Mouse (Mus musculus): Measurements from ENCODE around the gene 4833439L19Rik.
"Not testable (repeated sequence)": the region's sequence is repeated elsewhere in the genome, so short reads cannot be mapped to it uniquely, and the experiment has no call there.

The 4833439L19Rik gene

GRCm38 (mm10) chr13:54565201-54565581, at the start of gene 4833439L19Rik:
Gene 4833439L19Rik, minus strand, starts transcription at chr13:54565435.
- DNase-seq (ENCODE audit: low spot score in 2 of 2), result peak; percentile 85 to 93

GRCm38 (mm10) chr13:54613141-54613540, 47.9 kb upstream of the 4833439L19Rik start:
- DNase-seq (ENCODE audit: low spot score in 2 of 2), result not testable (repeated sequence)

DNA sequence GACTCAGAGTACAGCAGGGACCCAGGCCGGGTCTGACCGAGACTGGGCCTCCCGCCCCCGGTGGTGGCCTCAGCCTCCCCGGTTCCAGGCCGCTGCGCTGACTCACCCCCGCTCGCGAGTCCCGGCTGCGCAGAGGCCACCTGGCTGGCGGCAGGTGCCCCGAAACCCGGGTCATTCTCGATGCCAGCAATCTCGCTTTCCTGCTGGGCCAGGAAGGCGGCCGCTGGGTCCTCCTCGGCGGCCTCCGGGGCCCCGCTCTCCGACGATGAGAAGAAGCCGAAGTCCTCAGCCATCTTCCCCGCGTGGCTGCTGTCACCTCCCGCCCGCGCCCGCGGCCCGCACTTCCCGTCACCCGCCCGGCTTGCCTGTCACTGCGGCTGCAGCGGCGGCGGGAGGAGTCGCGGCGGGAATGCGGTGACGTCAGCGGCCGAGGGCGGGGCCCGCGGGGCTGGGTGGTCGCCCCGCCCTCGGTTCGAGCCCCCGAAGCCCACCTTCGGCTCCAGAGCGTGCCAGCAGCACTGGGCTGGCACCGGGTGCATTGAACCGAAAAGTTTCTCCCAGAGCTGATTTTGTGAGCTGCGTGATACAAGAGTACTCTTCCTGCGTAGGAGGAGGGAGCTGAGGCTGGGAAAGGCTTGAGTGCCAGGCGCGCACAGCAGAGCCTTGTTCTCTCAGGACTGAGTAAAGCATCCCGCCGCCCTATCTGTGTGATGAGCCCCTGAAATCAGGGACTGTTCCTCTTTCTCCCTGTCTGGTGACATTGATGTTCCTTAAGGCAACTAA, 45.9 kb upstream of the 4833439L19Rik start, which contains the start of gene Cltb:
Gene Cltb, minus strand, starts transcription at position 373 of the 783 bp plus-strand sequence.
- DNase-seq (ENCODE audit: low spot score in 2 of 2), result peak; percentile 79 to 89

DNA sequence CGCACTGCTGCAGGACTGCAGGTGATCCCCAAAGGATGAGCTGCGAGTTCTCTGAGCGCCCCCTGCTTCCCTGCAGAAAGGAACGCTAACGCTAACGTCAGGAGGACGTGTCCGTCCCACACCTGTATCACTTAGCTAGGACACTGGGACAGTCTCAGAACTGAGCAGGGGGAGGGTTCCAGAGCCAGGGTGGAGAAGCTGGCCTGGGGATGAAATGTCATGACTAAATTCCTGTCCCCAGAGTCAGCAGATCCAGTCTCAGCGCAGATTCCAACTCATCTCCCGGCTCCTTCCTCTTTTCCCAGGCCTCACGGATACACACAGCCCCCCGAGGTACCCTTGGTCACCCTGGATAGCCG, 45.4 kb upstream of the 4833439L19Rik start:
- DNase-seq (ENCODE audit: low spot score in 2 of 2), result no peak

- DNase-seq (ENCODE audit: low spot score in 2 of 2), result no peak
Observed at GRCm38 (mm10) chr13:54609301-54609700, 44.1 kb upstream of the 4833439L19Rik start.

DNA sequence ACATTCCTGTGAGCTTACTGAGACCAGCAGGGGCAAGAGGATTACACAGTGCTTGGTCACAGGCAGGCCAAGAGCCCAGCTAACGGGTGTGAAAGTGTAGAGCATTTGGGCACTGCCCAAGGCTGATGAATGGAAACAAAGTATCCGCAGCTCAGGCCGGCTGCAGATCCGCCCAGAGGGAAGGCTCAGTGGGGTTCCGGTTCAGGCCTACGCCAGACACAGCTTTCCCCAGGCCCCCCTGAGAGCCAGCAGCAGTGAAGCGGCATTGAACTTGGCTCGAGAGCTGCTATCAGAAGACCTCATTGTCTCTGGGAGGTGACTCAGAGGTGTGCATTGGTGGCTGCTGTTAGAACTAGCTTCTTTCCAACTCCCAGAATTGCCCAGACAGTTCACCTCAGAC, 43.4 kb upstream of the 4833439L19Rik start:
- peak in 1 of 2 experiments; percentile 39 for DNase-seq (ENCODE audit: low spot score in 2 of 2)

DNA sequence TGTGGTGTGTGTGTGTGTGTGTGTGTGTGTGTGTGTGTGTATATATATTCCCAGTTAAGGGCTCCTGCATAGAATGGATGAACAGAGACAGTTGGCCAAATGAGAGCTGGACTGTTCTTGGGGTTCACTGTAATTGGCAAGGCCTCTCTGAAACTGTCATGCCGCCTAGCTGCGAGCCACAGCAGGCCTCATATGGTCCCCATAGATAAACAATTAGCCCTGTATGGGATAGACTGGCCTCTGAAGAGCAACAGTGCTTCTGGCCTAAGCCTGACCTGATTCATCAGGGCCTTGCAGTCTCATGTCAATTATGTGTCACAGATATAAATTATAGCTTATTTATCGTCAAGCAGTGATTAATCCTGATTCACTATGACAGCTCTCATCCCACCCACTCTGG, 42.8 kb upstream of the 4833439L19Rik start:
- DNase-seq (ENCODE audit: low spot score in 2 of 2), result no peak

DNA sequence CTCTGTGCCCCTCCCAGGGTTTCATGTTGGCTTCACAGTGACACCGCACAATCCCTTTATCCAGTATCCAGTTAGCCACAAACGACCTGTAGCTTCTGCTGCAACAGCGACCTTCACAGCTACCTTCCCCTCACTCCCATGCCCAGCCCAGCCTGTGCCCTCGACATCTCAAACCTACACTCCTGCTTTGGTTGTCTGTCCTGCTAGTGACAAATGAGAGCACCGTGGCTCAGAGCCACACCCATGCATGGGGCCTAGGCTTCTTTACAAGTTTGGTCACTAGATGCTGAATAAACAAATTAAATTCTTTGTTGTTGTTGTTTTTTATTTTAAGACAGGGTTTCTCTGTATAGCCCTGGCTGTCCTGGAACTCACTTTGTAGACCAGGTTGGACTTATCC, 42.0 kb upstream of the 4833439L19Rik start:
- DNase-seq (ENCODE audit: low spot score in 2 of 2), result no peak

DNA sequence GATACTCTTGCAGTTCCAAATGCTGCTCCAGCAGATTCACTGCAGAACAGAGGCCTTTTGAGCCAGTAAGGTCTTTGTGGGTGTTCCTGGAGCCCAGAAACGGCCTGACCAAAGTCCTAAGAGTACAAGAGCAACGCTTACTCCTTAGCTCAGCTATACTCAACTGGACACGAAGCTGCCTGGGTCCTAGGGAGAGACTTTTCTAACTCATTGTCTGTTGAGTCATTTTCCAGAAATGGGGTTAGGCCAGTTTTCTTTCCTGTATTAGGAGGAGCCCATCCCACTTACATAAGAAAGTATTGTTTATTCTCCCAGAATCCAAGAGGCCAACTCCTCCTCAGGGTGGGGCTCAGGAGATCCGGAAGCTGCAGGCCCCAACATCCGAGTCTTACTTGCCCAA, 40.2 kb upstream of the 4833439L19Rik start:
- no peak for DNase-seq (ENCODE audit: low spot score in 2 of 2)

GRCm38 (mm10) chr13:54604221-54604620, 39.0 kb upstream of the 4833439L19Rik start:
- DNase-seq (ENCODE audit: low spot score in 2 of 2), result no peak

GRCm38 (mm10) chr13:54603501-54603900, 38.3 kb upstream of the 4833439L19Rik start:
- DNase-seq (ENCODE audit: low spot score in 2 of 2), result no peak

DNA sequence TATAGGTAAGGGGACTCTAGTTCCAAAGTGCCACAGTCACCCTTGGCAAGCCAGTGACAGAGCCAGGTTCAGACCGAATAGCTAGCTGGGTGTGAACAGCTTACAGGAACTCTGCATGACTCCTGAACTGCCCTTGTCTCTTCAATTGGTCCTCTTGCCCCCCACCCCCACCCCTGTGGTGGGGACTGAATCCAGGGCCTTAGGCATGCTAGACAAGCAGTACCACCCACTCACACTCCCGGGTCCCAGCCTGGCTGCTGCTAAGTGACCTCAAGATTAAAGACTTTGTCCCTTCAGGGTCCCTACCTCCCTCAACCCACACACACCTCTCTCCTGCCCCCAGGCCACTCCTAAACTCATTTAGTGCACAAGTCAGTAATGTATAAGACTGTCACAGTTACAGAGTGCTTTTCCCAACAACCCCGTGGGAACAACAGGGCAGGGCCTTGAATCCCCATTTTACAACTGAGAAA, 37.4 kb upstream of the 4833439L19Rik start:
- DNase-seq (ENCODE audit: low spot score in 2 of 2), result no peak

- DNase-seq (ENCODE audit: low spot score in 2 of 2), result no peak
Observed at GRCm38 (mm10) chr13:54598622-54599143, 33.4 kb upstream of the 4833439L19Rik start.

DNA sequence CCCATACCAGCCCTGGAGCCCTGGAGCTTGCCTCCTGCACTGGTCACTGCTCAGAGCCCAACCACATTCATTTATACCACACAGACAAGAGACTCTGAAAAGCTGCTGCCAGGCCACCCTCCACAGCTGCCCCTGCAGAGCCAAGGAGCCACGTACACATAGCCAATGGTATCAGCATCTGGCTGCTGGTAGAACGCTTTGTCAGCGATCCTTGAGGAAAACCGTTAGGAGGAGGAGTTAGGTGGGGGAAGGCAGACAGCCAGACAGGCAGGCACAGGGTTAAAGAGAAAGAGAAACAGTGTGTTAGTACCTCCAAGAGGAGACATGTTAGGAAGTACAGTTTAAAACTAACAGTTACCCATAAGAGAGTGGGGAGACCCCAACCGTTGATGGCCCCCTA, 31.6 kb upstream of the 4833439L19Rik start:
- DNase-seq (ENCODE audit: low spot score in 2 of 2), result no peak

DNA sequence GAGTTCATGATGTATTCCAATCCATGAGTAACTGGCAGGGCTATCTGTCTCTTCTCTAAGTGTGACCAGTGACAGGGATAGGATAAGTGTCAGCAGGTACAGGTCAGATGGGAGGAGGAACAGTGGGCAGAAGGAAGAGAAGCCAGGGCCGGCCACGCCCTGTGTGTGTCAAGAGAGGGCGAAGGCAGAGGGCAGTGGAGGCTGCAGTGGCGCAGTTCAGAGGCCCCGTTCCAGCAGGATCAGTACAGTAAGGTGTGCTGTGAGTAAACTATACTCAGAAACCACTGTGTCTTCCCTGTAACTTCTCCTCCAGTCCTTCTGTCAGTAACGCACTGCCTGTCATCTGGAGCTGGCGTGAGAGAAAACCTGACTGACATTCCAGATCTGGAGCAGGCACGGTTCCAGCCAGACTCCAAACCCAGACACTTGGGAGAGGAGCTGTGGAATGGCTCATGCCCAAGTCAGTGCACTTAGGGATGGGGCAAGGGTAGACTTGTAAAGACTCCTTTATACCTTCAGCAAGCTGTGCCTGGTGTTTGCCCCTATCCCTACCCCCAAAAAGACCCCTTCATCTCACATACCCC, 31.0 kb upstream of the 4833439L19Rik start:
- DNase-seq (ENCODE audit: low spot score in 2 of 2), result no peak

DNA sequence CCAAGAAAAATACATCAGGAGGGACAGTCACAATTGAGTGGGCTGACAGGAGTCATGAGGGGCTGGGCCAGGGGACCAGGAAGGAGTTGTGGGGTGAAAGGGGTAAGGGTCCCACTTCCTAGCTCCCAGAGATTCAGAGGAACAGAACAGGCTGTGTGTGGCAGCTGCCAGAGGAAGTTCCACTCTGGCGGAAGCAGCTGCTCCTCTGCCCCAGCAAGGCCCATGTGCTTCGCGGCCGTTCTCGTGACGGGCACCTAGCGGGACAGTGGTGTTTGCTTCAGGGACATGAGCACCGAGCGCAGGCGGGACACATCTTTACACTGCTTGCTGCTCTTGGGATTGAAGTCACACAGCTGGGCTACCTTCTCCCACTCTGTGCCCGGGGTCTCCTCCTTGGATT, 28.4 kb upstream of the 4833439L19Rik start:
- no peak for DNase-seq (ENCODE audit: low spot score in 2 of 2)

- no peak for DNase-seq (ENCODE audit: low spot score in 2 of 2)
Observed at GRCm38 (mm10) chr13:54591776-54592356, 26.6 kb upstream of the 4833439L19Rik start.

DNA sequence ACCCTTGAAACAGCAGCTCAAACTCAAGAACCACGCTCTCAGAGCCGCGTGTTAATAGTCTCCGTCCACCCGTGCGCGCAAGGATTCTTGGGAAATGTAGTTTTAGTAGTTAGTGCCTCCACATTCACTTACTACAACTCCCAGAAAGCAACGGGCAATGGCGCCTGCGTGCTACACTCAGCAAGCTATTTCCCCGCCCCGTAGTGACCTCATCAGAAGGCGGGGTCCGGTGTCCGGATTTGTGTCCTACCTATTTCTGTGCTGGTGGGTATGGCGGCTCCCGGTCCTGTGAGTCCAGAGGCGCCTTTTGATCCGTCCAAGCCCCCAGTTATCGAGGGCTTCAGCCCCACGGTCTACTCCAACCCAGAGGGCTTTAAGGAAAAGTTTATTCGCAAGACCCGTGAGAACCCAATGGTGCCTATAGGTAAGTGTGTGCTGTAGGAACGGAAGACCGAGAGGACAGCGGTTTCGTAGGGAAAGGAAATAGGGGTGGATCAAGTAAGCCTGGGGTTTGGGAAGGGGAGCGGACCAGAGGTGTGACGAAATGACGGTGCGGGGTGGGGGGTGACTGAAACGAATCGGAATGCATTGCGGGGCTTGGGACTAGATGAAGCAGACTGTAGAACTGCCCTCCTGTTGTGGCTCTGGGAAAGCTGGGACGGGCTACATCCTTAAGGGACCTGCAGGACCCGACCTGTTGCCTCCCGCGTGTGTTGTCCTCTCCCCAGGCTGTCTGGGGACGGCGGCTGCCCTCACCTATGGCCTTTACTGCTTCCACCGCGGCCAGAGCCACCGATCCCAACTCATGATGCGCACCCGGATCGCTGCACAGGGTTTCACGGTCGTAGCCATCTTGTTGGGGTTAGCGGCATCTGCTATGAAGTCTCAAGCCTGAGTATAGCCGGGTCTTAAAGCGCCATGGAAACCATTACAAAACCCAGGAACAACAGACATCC, 25.0 kb upstream of the 4833439L19Rik start, which contains the start of the genes Nop16 and Higd2a:
Gene Nop16, minus strand, starts transcription at position 95 of the 956 bp plus-strand sequence.
Gene Higd2a, plus strand, starts transcription at position 212 of the 956 bp plus-strand sequence.
- DNase-seq (ENCODE audit: low spot score in 2 of 2), result peak; percentile 95

DNA sequence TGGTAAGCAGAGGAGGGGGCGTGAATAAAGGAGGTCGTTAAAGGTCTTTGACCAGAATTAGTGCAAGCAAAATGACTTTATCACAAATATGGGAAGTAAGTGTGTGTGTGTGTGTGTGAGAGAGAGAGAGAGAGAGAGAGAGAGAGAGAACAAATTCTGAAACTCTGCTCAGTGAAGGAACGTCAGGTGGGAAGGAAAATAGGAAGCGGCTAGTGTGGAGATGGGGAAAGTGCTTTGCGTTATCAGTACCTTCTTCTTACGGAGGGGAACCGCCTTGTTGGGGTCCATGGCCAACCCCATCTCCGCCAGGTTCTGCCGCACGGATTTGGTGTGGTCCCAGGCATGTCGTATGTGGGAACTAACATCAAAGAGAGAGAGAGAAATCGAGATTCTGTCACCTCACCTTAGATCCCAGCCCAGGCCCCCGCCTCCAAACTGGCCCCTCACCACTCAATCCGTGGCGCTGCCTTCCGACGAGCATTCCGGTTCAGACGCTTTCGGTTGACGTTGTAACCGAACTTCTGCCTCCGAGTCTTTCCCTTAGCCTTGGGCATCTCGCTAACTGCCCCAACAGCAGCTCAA, 24.3 kb upstream of the 4833439L19Rik start:
- DNase-seq (ENCODE audit: low spot score in 2 of 2), result no peak

DNA sequence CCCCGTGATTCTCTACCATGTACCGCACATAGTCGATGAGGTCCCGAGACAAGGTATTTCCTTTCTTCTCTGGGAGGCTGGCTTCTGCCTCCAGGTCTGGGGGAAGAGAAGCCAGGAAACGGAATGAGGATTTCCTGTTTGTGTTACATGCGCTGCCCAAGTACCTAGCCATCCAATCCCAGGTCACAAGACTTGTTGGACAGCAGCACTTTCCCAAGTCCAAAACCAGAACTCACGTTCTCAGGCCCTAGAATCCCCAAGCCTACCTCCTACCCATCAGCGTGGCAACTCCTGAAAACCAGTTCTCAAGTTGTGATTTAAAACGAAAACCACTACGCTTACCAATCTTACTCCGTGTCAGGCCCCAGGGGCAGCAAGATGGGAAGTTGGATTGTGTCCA, 20.6 kb upstream of the 4833439L19Rik start:
- DNase-seq (ENCODE audit: low spot score in 2 of 2), result no peak

- no peak for DNase-seq (ENCODE audit: low spot score in 2 of 2)
Observed at GRCm38 (mm10) chr13:54582860-54583259, 17.6 kb upstream of the 4833439L19Rik start.
